Mouse (Mus musculus) MEL (cell line): ENCODE data around the gene Ttc25. TPM values are rescaled to one million over a fixed set of nuclear protein-coding genes. Genes with fewer than 3 reads are reported as not detected.

Source experiments
- DNase-seq: peaks from one replicate; pipeline ENCODE4 v3.0.0; 2011; ENCODE audit warnings: low read depth, low spot score
- H3K27ac ChIP-seq: 2 replicates; pipeline ENCODE4 v1.5.1; 2012; ENCODE audit warnings: low read depth, mild to moderate bottlenecking, control low read depth, low read length, moderate library complexity; ENCODE audit not compliant: control insufficient read depth
- H3K27me3 ChIP-seq, 2 experiments: fragments of 150-350 bp in 1 of 2; sonication (generic) in 1 of 2; 2 replicates each; pipeline ENCODE4 v1.6.1; 2012; ENCODE audit warnings: low read length in 2 of 2, mild to moderate bottlenecking in 2 of 2, improper control_type of control experiment in 1 of 2, moderate library complexity in 1 of 2; ENCODE audit not compliant: insufficient read depth in 2 of 2, control insufficient read depth in 1 of 2
- H3K36me3 ChIP-seq, 2 experiments: 2 replicates each; pipeline ENCODE4 v1.6.1; 2012 to 2014; ENCODE audit warnings: low read length in 2 of 2, improper control_type of control experiment in 1 of 2, inconsistent platforms in 1 of 2, mild to moderate bottlenecking in 1 of 2; ENCODE audit not compliant: insufficient read depth in 2 of 2, control insufficient read depth in 1 of 2
- H3K4me1 ChIP-seq, 2 experiments: fragments of 150-350 bp in 1 of 2; sonication (generic) in 1 of 2; 2 replicates each; pipeline ENCODE4 v1.6.1; 2012; ENCODE audit warnings: low read length in 2 of 2, improper control_type of control experiment in 1 of 2, mild to moderate bottlenecking in 1 of 2; ENCODE audit not compliant: insufficient read depth in 2 of 2, control insufficient read depth in 1 of 2
- H3K4me3 ChIP-seq, 2 experiments: fragments of 150-350 bp in 1 of 2; sonication (generic) in 1 of 2; 2 replicates each; pipeline ENCODE4 v1.5.1; 2012; ENCODE audit warnings: low read depth in 2 of 2, low read length in 2 of 2, mild to moderate bottlenecking in 2 of 2, moderate library complexity in 2 of 2, control low read depth in 1 of 2, improper control_type of control experiment in 1 of 2; ENCODE audit not compliant: control insufficient read depth in 1 of 2, insufficient read depth in 1 of 2
- H3K79me2 ChIP-seq: 2 replicates; pipeline ENCODE4 v1.6.1; 2012; ENCODE audit warnings: mild to moderate bottlenecking, low read length, moderate library complexity; ENCODE audit not compliant: control insufficient read depth, poor library complexity, insufficient read depth
- H3K9ac ChIP-seq: 2 replicates; pipeline ENCODE4 v1.6.1; 2012; ENCODE audit warnings: low read depth, mild to moderate bottlenecking, control low read depth, low read length, moderate library complexity; ENCODE audit not compliant: control insufficient read depth, poor library complexity, severe bottlenecking
- H3K9me3 ChIP-seq: fragments of 150-350 bp; sonication (generic); replicated peaks from 2 replicates; pipeline ENCODE4 v1.6.1; 2012; ENCODE audit warnings: mild to moderate bottlenecking, low read length, improper control_type of control experiment, moderate library complexity; ENCODE audit not compliant: insufficient read depth
- BHLHE40 ChIP-seq: IDR thresholded peaks from 2 replicates; pipeline ENCODE4 v1.6.1; 2012; ENCODE audit warnings: low read depth, mild to moderate bottlenecking, inconsistent platforms, low read length, improper control_type of control experiment, borderline replicate concordance
- CHD1 ChIP-seq: IDR thresholded peaks from 2 replicates; pipeline ENCODE4 v1.6.1; 2012; ENCODE audit warnings: low read depth, mild to moderate bottlenecking, inconsistent platforms, low read length, improper control_type of control experiment
- E2F4 ChIP-seq: IDR thresholded peaks from 2 replicates; pipeline ENCODE4 v1.6.1; 2011; ENCODE audit warnings: low read depth, low read length, improper control_type of control experiment, borderline replicate concordance
- EP300 ChIP-seq, 2 experiments: IDR thresholded peaks; 2 replicates each; pipeline ENCODE4 v1.6.1; 2011; ENCODE audit warnings: improper control_type of control experiment in 2 of 2, low read length in 2 of 2, low read depth in 1 of 2, mild to moderate bottlenecking in 1 of 2
- ETS1 ChIP-seq: IDR thresholded peaks from 2 replicates; pipeline ENCODE4 v1.6.1; 2012; ENCODE audit warnings: low read depth, mild to moderate bottlenecking, inconsistent platforms, low read length, improper control_type of control experiment, moderate library complexity
- GATA1 ChIP-seq: IDR thresholded peaks from 2 replicates; pipeline ENCODE4 v1.6.1; 2011; ENCODE audit warnings: low read depth, low read length, improper control_type of control experiment
- JUND ChIP-seq: IDR thresholded peaks from 2 replicates; pipeline ENCODE4 v1.6.1; 2011; ENCODE audit warnings: low read depth, mild to moderate bottlenecking, improper control_type of control experiment, low read length
- KAT2A ChIP-seq: conservative IDR thresholded peaks from 2 replicates; pipeline ENCODE4 v1.6.1; 2012; ENCODE audit warnings: low read depth, low read length, improper control_type of control experiment, inconsistent platforms
- MAX ChIP-seq: IDR thresholded peaks from 2 replicates; pipeline ENCODE4 v1.6.1; 2011; ENCODE audit warnings: low read length, improper control_type of control experiment
- MAZ ChIP-seq: IDR thresholded peaks from 2 replicates; pipeline ENCODE4 v1.6.1; 2012; ENCODE audit warnings: low read depth, mild to moderate bottlenecking, inconsistent platforms, low read length, improper control_type of control experiment
- MEF2A ChIP-seq: IDR thresholded peaks from 2 replicates; pipeline ENCODE4 v1.6.1; 2014; ENCODE audit warnings: low read depth, mild to moderate bottlenecking, inconsistent platforms, low read length, improper control_type of control experiment; ENCODE audit not compliant: poor library complexity, insufficient replicate concordance, severe bottlenecking; ENCODE audit errors: extremely low read depth
- NELFE ChIP-seq: IDR thresholded peaks from 2 replicates; pipeline ENCODE4 v1.6.1; 2011; ENCODE audit warnings: low read depth, low read length, improper control_type of control experiment
- NRF1 ChIP-seq: IDR thresholded peaks from 2 replicates; pipeline ENCODE4 v1.6.1; 2014; ENCODE audit warnings: low read depth, mild to moderate bottlenecking, inconsistent platforms, low read length, improper control_type of control experiment, moderate library complexity; ENCODE audit not compliant: poor library complexity, insufficient read depth, severe bottlenecking
- POLR2AphosphoS2 ChIP-seq: IDR thresholded peaks from 2 replicates; pipeline ENCODE4 v1.6.1; 2011; ENCODE audit warnings: low read length, improper control_type of control experiment
- POLR2AphosphoS5 ChIP-seq: IDR thresholded peaks from 2 replicates; pipeline ENCODE4 v1.6.1; 2012; ENCODE audit warnings: low read depth, borderline replicate concordance, mild to moderate bottlenecking, inconsistent platforms, low read length, moderate library complexity, mixed read lengths
- RCOR1 ChIP-seq: IDR thresholded peaks from 2 replicates; pipeline ENCODE4 v1.6.1; 2012; ENCODE audit warnings: low read depth, mild to moderate bottlenecking, inconsistent platforms, low read length, improper control_type of control experiment
- SIN3A ChIP-seq: IDR thresholded peaks from 2 replicates; pipeline ENCODE4 v1.6.1; 2012; ENCODE audit warnings: low read length, improper control_type of control experiment, inconsistent platforms
- TBP ChIP-seq: IDR thresholded peaks from 2 replicates; pipeline ENCODE4 v1.8.0; 2011; ENCODE audit warnings: low read depth, low read length, improper control_type of control experiment
- TCF12 ChIP-seq: IDR thresholded peaks from 2 replicates; pipeline ENCODE4 v1.6.1; 2014; ENCODE audit warnings: low read depth, mild to moderate bottlenecking, inconsistent platforms, low read length, improper control_type of control experiment, moderate library complexity
- UBTF ChIP-seq: IDR thresholded peaks from 2 replicates; pipeline ENCODE4 v1.6.1; 2012; ENCODE audit warnings: low read depth, mild to moderate bottlenecking, inconsistent platforms, low read length, improper control_type of control experiment, moderate library complexity, borderline replicate concordance; ENCODE audit not compliant: insufficient read depth
- USF1 ChIP-seq: IDR thresholded peaks from 2 replicates; pipeline ENCODE4 v1.6.1; 2014; ENCODE audit warnings: low read depth, mild to moderate bottlenecking, inconsistent platforms, low read length, improper control_type of control experiment, moderate library complexity
- ZKSCAN1 ChIP-seq: IDR thresholded peaks from 2 replicates; pipeline ENCODE4 v1.6.1; 2012; ENCODE audit warnings: low read depth, mild to moderate bottlenecking, inconsistent platforms, low read length, improper control_type of control experiment, moderate library complexity
- ZMIZ1 ChIP-seq: IDR thresholded peaks from 2 replicates; pipeline ENCODE4 v1.6.1; 2012; ENCODE audit warnings: low read depth, mild to moderate bottlenecking, inconsistent platforms, low read length, improper control_type of control experiment, moderate library complexity
- polyA plus RNA-seq, 2 experiments: library from polyadenylated mRNA; stranded (reverse) in 1 of 2; unstranded in 1 of 2; fragments of >175 nt in 1 of 2; fragments of >200 nt in 1 of 2; gene quantifications; 2 replicates each; pipeline versions ENCODE4 v1.2.1 to v1.2.4; 2012; ENCODE audit warnings: low replicate concordance in 2 of 2, low read depth in 1 of 2; ENCODE audit not compliant: insufficient read length in 2 of 2, insufficient read depth in 1 of 2, missing spikeins in 1 of 2
- total RNA-seq: library from RNA; depleted of rRNA; stranded (reverse); fragments of 300-350 nt; gene quantifications from 2 replicates; pipeline ENCODE4 v1.2.3, GENCODE M21; 2012

Gene Ttc25
- total and polyA plus RNA-seq, 3 experiments, result 0.46 to 0.92 TPM; not detected in 1

- Histone ChIP-seq H3K27me3 (no peaks in the 10 kb centered on the region), H3K79me2 (peaks cover 60% of the 10 kb centered on the region), H3K4me1 (peaks cover 11 to 16% of the 10 kb centered on the region in 2 experiments), H3K36me3 (peaks cover 26 to 44% of the 10 kb centered on the region in 2 experiments), H3K9ac (no peak overlapping the region), H3K9me3 (no peaks in the 10 kb centered on the region), H3K4me3 (no peak overlapping the region), H3K27ac (no peak overlapping the region)
- no peak for DNase-seq
- TF ChIP-seq POLR2AphosphoS2 (no peak), MAZ (no peak), POLR2AphosphoS5 (no peak), EP300 (IDR thresholded peaks at IDR 0.05; ENCODE audit: low read depth in 1 of 2, low read length in 2 of 2) (no peak), ZMIZ1 (no peak), ZKSCAN1 (no peak), NELFE (no peak), MEF2A (no peak), SIN3A (no peak)
Measured at GRCm38 (mm10) chr11:100604321-100605005, 59.1 kb downstream of the Ttc25 start.

- H3K27me3 ChIP-seq, result no peaks in the 10 kb centered on the region
- no peak for TF ChIP-seq USF1
- TF ChIP-seq POLR2AphosphoS2, result no peak
- no peak for TF ChIP-seq TCF12
- TF ChIP-seq NRF1, result no peak
- no peak for TF ChIP-seq E2F4
- no peak for TF ChIP-seq GATA1
- no peak for TF ChIP-seq KAT2A
- TF ChIP-seq RCOR1, result no peak
- TF ChIP-seq ZMIZ1, result no peak
- no peak for TF ChIP-seq ETS1
- TF ChIP-seq UBTF, result no peak
- no peak for TF ChIP-seq CHD1
- no peak for TF ChIP-seq TBP
- no peak for TF ChIP-seq JUND
- no peak for TF ChIP-seq SIN3A
- TF ChIP-seq MAX, result no peak
- no peak for TF ChIP-seq ZKSCAN1
- TF ChIP-seq BHLHE40, result no peak
- no peak for TF ChIP-seq EP300 (IDR thresholded peaks at IDR 0.05; ENCODE audit: low read depth in 1 of 2, low read length in 2 of 2)
- peaks cover 68% of the 10 kb centered on the region for H3K79me2 ChIP-seq
- no peak overlapping the region for H3K9ac ChIP-seq
- H3K4me3 ChIP-seq, result no peak overlapping the region
- no peak for DNase-seq
- H3K9me3 ChIP-seq, result no peaks in the 10 kb centered on the region
- peaks cover 11 to 16% of the 10 kb centered on the region in 2 experiments for H3K4me1 ChIP-seq
- no peak overlapping the region for H3K27ac ChIP-seq
- peaks cover 26 to 43% of the 10 kb centered on the region in 2 experiments for H3K36me3 ChIP-seq
Measured at GRCm38 (mm10) chr11:100605451-100605850, 60.0 kb downstream of the Ttc25 start.
